Mouse (Mus musculus): ENCODE data around the gene Reg3g. TPM values are rescaled to one million over a fixed set of nuclear protein-coding genes. Genes with fewer than 3 reads are reported as not detected.
"Not testable (repeated sequence)": the region's sequence is repeated elsewhere in the genome, so short reads cannot be mapped to it uniquely, and the experiment has no call there.

The Reg3g gene
- not detected for total RNA-seq (2021)
- long read RNA-seq, experiment 1 = 0 reads
- long read RNA-seq, experiment 2 = 0 reads

DNA sequence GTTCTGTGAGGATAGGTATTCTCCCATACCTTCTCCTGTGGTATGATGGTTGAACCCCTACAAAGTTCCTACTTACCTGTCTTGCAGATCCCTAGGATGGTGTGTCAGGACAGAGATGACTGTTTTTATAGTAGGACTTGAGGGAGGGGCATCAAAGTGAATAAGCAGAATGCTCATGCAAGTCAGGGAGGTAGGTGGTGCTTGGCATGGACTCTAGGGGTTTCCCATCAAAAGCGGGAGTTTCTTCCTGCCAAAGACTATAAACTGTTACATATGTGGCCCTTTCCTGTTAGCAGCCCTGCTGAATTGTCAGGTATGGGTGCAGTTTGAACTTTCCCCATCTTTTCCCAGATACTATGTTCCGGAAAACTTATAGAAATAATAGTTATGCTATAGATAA lies at the start of gene Reg3g:
TSS of gene Reg3g (minus strand) at position 101 of the 400 bp plus-strand sequence.
- DNase-seq (ENCODE audit: low spot score in 2 of 2) = no peak

DNA sequence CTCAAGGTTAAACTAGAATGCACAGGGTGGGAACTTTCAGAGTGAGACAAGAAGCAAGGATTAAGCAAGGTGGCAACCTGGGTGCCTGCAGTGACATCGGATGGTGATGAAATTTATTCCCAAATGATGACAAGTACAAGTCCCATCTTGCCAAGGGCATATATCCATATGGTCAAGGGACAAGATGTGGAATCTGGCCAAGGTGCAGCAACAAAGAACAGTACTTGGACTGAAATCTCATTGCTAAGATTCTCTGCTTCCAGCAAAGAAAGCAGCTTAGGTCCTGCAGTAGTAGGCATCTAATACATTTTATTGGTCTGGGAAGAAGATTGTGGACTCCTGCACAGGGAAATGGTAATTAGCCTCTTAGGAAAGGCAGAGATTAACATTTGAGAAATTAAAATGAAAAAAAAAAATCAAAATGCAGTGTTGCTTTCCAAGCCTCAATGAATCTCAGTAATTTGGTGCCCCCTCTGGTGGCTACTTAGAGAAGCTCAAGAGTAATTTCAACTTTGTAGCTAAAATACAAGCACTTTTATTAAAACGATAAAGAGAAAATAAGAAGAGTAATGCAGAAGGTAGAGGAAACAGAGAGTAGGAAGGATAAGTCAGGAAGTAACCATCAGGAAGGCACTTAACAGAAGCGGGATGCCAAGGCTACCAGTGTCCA lies 47.2 kb upstream of the Reg3g start:
- DNase-seq (ENCODE audit: low spot score in 2 of 2) = no peak

DNA sequence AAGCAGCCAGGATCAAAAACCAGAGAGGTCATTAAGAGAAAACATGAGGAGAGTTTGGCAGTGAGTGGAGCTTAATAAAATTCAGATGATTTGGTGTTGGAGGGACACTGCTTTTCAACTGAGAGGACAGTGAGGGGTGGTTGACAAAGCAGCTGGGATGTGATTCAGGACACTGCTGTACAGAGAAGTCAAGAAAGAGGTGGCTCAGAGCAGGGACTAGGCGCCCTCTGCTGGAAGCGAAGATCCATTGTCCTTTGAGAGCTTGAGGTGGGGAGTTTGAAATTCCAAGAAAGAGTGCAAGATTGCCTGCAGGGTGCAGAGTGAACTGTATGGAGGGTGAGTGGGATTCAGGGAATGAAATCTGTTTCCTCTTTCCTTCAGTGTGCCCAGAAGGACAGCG lies 44.2 kb upstream of the Reg3g start:
- DNase-seq (ENCODE audit: low spot score in 2 of 2) = no peak

DNA sequence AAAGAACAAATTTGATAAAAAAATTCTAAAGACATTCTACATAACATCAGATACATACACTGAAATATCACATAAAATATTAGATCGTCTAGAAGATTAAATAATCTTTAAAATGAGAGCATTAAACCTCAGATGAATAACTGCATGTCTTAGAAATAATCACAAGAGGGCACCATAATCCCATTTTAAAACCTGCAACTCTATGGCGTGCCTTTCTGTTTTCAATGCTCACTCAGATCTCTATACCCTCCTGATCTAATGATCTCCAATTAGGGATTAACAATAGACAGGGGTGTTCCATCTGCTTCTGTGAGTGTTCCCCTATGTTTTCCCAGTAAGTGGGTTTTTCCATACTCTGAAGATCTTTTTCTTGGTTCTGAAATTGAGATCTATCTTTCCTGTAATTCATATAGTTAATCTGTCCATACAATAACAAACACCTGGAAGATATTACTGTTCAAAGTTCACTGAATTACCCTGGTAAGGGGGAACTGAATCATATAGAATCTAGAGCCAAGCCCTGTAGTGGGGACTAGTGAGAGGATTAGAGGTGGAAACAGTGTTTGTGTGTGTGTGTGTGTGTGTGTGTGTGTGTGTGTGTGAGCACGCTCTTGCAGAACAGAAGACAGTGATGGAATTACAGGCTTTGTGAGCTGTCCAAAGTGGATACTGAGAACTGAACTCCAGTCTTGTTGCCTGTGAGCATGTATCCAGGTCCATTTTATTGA lies 41.7 kb upstream of the Reg3g start:
- no peak for DNase-seq (ENCODE audit: low spot score in 2 of 2)

- no peak for DNase-seq (ENCODE audit: low spot score in 2 of 2)
Measured at GRCm38 (mm10) chr6:78505745-78506144, 37.1 kb upstream of the Reg3g start.

- no peak for DNase-seq (ENCODE audit: low spot score in 2 of 2)
Measured at GRCm38 (mm10) chr6:78494633-78495032, 26.0 kb upstream of the Reg3g start.

- DNase-seq (ENCODE audit: low spot score in 2 of 2) = no peak
Measured at GRCm38 (mm10) chr6:78469287-78469686, 615 bp upstream of the Reg3g start.

GRCm38 (mm10) chr6:78463266-78463665 lies 5.4 kb downstream of the Reg3g start:
- no peak for DNase-seq (ENCODE audit: low spot score in 2 of 2)

DNA sequence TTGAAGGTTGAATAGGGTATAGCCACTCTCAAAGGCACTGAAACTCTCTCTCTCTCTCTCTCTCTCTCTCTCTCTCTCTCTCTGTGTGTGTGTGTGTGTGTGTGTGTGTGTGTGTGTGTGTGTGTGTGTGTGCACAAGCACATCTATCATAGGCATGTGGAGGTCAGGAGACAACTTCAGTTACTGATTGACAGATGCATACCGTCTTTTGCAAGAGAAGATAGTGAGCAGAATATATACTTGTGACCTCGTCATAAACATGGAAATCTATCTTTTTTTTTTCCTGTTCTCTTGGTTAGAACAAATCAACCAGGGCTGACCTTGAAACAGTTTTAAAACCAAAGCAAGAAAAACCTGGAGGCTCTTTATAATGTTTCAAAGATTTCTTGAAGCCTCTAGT lies 6.3 kb downstream of the Reg3g start:
- DNase-seq (ENCODE audit: low spot score in 2 of 2) = no peak

- DNase-seq (ENCODE audit: low spot score in 2 of 2) = no peak
Measured at GRCm38 (mm10) chr6:78460191-78460825, 8.4 kb downstream of the Reg3g start.

DNA sequence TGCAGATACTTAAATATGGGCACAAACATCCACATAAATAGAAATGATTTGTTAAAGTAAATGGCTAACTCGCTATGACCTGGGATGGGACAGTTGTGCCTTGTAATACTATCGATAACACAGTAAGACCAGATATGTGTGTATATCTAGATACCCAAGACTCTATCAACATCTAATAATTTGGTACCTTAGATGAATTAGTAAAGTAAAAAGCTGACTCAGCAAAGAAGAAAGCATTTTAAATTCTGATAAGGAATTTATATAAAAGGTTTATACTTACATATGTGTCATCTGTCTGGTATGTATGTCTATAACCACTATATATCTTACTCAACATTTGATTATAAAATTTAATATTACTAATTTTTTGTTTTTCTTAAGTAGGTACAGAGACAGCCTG lies 15.9 kb downstream of the Reg3g start:
- DNase-seq (ENCODE audit: low spot score in 2 of 2) = no peak

GRCm38 (mm10) chr6:78448409-78448808 lies 20.3 kb downstream of the Reg3g start:
- no peak for DNase-seq (ENCODE audit: low spot score in 2 of 2)

DNA sequence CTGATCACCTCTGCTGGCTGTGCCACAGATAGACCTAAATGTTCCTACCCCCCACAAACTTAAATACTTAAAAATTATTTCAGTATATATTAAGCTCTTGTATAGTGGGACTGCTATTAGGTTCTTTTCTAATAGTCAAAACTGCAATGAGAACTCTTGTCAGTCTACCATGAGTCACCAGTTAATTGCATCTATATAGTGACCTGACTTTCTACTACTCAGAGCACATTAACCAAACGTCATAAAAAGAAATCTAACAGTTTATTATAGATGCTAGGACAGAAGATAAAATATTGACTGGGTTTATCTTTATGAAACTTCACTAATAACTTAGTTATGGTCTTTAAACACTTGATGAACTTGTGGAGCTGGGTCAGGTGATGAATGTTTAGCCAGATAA lies 21.5 kb downstream of the Reg3g start:
- no peak for DNase-seq (ENCODE audit: low spot score in 2 of 2)

DNA sequence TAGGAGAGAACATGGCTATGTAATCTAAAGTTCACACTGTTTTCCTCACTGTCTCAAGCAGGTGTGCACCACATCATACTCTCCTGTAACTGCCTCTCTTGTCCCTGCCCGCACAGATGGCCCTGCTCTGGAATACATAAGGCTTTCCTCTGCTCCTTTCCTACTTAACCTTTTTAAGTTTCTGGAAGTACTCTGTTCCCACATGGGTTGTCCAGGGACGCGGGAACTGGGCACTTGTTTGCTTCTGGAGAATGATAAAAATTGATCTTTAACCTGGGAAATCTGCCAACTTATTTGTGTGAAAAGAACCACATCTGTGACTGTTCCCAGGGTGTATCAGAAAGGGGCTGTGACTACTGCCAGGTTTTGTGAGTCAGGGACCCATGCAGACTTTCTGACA lies 43.2 kb downstream of the Reg3g start:
- no peak for DNase-seq (ENCODE audit: low spot score in 2 of 2)

- not testable (repeated sequence) for DNase-seq (ENCODE audit: low spot score in 2 of 2)
Measured at GRCm38 (mm10) chr6:78422411-78422810, 46.3 kb downstream of the Reg3g start, which contains the start of gene Reg1. TSS of gene Reg1 (plus strand) at chr6:78422711.

Other genes with a start within 250 kb of the Reg3g start
- not detected for gene Reg3b, start 98.2 kb downstream of the Reg3g start, total RNA-seq (2021)
- gene Reg3d, start 90.0 kb downstream of the Reg3g start, total RNA-seq (2021) = 1 to 10 TPM in 1 of 2 experiments, not detected in 1; 4.6 TPM
- gene Reg3a, start 88.2 kb downstream of the Reg3g start, total RNA-seq (2021) = not detected
- gene Reg2, start 73.2 kb downstream of the Reg3g start, total RNA-seq (2021) = under 1 TPM in 1 of 2 experiments, not detected in 1; 0.92 TPM
- gene Reg1, start 46.2 kb downstream of the Reg3g start, total RNA-seq (2021) = 100 to 1,000 TPM in 1 of 2 experiments, not detected in 1; 530 TPM